Mouse (Mus musculus) spleen, adult 10 weeks (tissue): ENCODE results near the gene Pank4. TPM values are rescaled to one million over a fixed set of nuclear protein-coding genes. Genes with fewer than 3 reads are reported as not detected.

Source experiments
- polyA plus RNA-seq: library from polyadenylated mRNA; stranded (reverse); fragments of 350-450 nt; fragmentation: Illumina TruSeq; extraction: RNeasy Lipid Tissue Mini Kit (QIAGEN cat#74804); gene quantifications from one replicate; pipeline ENCODE4 v1.2.3, GENCODE M21; 2015; ENCODE audit warnings: low replicate concordance; ENCODE audit not compliant: insufficient read depth

Pank4 gene
- polyA plus RNA-seq = 39.0 TPM

GRCm38 (mm10) chr4:154963901-154964580 is at the start of gene Pank4:
TSS of gene Pank4 (plus strand) at chr4:154964123.

DNA sequence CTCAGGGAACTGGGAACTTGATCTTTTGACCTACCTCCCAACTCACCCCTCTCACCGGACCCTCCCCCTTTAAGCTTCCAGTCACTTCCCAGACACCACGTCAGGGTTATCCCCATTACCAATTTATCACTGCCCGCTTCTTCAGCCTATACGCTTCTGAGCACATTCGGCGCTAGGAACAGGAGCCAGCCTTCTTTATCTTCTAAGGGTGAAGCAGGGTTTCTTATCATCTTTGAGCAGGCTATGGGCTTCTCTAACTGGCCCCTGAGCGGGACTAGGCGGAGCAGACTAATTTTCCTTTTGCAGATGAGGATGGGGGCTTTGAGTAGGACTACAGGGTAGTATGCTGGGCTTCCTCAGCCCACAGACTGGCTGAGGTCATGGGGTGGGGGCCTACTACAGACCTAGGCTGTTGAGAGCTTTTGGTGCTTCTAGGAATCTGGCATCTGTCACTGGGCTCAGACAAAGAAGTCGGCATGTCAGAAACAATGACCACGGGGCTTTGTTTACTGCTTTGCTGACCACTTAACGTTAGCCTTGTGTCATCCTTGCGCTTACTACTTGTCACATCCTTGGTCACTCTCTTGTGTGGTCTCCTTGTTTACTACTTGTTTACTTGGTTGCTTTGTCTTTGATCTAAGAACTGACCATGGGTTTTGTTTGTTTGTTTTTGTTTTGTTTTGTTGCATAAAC is 35.4 kb upstream of the Pank4 start, which contains the start of gene Tnfrsf14:
Gene Tnfrsf14, minus strand, starts transcription at position 169 of the 693 bp plus-strand sequence.

DNA sequence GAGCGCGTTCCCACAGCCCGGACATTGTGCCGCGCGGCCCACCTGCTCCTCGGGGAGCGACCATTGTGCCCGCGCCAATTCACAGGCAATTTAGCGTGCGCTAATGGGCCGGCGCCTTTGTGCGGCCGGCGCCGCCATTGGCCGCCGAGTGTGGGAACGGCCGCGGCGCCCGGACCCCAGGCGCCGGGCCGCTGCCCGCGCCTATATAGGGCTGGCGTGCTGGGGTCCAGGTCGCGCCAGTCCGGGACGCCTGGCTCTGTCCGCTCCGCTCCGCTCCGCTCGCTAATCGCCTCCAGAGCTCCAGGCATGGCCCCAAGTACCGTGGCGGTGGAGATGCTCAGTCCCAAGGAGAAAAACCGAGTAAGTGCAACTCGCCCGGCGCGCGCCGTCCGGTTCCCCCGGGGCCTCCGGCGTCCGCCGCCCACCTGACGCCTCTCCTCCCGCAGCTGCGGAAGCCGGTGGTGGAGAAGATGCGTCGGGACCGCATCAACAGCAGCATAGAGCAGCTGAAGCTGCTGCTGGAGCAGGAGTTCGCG is 3.2 kb upstream of the Pank4 start, which contains the start of gene Hes5:
Gene Hes5, plus strand, starts transcription at position 234 of the 536 bp plus-strand sequence.

Other genes starting within 250 kb of the Pank4 start
- not detected for gene Ttc34, start 126.7 kb upstream of the Pank4 start, polyA plus RNA-seq
- not detected for gene Mmel1, start 94.5 kb upstream of the Pank4 start, polyA plus RNA-seq
- 13.9 TPM for gene Fam213b, start 65.0 kb upstream of the Pank4 start, polyA plus RNA-seq
- gene Tnfrsf14, start 35.6 kb upstream of the Pank4 start, polyA plus RNA-seq = 38.5 TPM
- gene Hes5, start 3.2 kb upstream of the Pank4 start, polyA plus RNA-seq = 0.94 TPM
- not detected for gene Plch2, start 92.7 kb downstream of the Pank4 start, polyA plus RNA-seq
- 6.9 TPM for gene Pex10, start 102.9 kb downstream of the Pank4 start, polyA plus RNA-seq
- 127 TPM for gene Rer1, start 122.3 kb downstream of the Pank4 start, polyA plus RNA-seq
- 1.4 TPM for gene Morn1, start 122.5 kb downstream of the Pank4 start, polyA plus RNA-seq